Mouse (Mus musculus) right cerebral cortex, adult 18-20 months (tissue): ENCODE results near the gene Sulf2.

Source experiments
- DNase-seq: peaks from one replicate; pipeline ENCODE4 v3.0.0; 2022; ENCODE audit warnings: mixed read lengths

The Sulf2 gene

DNA sequence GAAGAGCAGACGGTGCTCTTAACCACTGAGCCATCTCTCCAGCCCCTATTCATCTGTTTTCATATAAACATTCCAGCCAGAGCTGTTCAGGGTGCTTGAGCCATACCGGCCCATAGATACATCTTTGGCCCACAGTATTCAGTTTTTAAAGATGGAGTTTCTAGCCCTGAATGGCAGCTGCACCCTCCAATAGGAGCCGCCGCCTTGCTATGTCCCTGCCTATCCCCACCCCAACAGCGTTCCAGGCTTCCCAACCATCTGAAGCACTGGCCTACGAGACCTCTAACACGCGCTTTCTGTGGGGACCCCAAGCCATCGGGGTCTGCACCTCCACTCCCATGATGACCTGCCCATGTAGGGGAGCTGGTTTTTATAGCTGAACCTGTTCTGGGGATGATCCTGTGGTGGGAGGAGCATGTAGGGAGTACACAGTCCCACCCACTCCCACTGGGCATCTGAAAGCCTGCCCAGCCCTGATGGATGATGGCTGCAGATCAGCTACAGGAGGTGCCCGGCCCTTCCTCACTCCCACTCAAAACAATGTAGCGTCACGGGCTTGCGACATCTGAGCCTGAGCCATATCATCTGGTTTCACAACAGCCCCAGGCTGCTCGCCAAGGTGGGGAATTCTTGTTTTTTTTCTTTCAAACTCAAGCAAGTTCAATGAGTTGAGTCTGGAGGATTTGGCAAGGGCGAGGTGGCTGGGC, 39.7 kb downstream of the Sulf2 start:
- DNase-seq, result no peak

GRCm38 (mm10) chr2:166112986-166113385, 42.5 kb downstream of the Sulf2 start:
- no peak for DNase-seq

GRCm38 (mm10) chr2:166111831-166112250, 43.6 kb downstream of the Sulf2 start:
- DNase-seq, result no peak

GRCm38 (mm10) chr2:166111238-166111637, 44.2 kb downstream of the Sulf2 start:
- DNase-seq, result no peak

- DNase-seq, result no peak
Measured at GRCm38 (mm10) chr2:166110764-166111163, 44.7 kb downstream of the Sulf2 start.

GRCm38 (mm10) chr2:166108326-166108725, 47.1 kb downstream of the Sulf2 start:
- DNase-seq, result peak; percentile 81

GRCm38 (mm10) chr2:166107911-166108310, 47.6 kb downstream of the Sulf2 start:
- no peak for DNase-seq

GRCm38 (mm10) chr2:166106631-166107030, 48.8 kb downstream of the Sulf2 start:
- DNase-seq, result no peak

DNA sequence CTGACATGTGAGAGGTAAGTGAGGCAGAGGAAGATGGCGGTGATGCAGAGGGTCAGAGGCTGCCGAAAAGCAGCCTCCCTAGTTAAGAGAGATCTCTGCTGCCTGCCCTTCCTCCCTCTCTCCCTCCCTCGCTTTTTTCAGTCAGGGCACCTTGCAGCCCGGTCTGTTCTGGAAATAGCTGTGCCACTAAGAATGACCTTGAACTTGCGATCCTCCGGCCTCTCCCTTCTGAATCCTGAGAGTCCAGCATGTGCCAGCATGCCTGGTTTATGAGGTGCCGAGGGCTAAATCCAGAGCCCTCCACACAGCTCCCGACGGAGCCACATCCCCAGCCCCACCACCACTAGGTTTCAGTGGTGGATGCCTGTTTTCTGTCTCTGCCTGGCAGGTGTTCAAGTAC, 49.6 kb downstream of the Sulf2 start:
- no peak for DNase-seq

GRCm38 (mm10) chr2:166102893-166103292, 52.6 kb downstream of the Sulf2 start:
- DNase-seq, result no peak

DNA sequence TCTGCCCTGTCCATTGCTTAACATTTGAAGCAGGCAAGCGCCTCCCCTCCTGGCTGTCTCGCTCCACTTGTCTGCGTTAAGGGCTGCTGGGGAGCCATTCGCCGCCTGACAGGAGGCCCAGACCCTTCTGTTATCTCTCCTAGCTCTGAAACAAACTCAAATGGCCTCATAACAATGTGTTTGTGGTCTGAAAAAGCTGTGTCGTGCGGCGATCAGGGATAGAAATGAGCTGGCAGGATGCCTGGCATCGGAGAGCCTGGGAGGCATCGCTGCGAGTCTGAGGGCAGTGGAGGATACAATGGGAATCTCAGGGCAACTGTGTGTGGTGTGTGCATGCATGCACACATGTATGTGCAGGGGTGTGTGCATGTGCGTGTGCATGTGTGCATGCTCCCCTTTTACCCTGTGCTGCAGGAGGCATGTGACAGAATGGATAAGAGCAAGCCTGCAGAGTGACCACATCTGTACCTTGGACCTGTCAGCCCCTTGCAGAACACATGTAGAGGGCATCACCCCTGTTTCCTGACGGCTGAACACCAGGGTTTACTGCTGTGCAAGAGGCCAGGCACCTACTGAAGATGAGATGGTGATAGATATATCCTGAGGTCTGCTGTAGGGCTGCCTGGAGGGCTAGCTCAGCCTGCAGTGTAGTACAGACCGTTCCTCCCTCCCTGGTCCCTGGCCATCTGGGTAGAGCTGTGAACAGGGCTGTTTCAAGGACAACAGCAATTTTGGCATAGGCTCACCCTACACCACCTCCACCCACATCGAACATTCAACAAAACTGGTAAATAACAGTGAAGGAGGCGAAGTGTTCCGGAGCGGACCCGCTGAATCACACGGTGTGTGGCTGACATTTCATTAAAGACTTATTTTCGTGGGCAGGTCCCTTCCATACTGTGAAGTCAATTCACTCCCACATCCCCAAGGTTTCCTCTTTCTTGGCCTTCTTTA, 54.9 kb downstream of the Sulf2 start:
- peak; percentile 47 for DNase-seq

DNA sequence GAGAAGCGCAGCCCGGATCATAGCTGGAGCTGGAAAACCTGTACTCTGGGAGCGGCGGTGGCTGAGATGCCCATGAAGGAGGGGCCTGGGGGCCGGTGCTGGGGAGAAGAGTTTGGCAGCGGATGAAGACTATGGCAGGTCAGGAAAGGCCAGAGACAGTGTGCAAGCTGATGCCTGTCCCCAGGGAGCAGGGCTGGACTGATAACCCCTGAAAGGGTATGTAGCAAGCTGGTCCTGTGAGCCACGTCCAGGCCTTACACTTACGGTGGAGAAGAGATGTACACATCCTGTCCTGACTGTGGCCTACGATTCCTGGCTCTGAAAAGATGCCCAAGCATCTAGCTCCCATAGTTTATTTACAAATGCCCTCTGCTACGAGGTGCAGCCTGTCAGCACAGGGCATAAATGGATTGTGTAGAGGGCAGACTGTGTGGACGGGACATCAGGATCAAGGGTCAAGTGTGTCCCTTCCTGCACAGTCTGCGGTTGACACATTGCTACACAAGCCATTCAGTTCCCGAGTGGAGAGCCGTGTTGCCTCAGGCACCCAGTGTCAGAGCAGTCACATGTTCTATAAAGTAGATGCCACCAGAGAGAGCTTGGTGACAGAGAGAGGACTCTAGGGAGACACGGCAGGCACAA, 57.0 kb downstream of the Sulf2 start:
- no peak for DNase-seq

DNA sequence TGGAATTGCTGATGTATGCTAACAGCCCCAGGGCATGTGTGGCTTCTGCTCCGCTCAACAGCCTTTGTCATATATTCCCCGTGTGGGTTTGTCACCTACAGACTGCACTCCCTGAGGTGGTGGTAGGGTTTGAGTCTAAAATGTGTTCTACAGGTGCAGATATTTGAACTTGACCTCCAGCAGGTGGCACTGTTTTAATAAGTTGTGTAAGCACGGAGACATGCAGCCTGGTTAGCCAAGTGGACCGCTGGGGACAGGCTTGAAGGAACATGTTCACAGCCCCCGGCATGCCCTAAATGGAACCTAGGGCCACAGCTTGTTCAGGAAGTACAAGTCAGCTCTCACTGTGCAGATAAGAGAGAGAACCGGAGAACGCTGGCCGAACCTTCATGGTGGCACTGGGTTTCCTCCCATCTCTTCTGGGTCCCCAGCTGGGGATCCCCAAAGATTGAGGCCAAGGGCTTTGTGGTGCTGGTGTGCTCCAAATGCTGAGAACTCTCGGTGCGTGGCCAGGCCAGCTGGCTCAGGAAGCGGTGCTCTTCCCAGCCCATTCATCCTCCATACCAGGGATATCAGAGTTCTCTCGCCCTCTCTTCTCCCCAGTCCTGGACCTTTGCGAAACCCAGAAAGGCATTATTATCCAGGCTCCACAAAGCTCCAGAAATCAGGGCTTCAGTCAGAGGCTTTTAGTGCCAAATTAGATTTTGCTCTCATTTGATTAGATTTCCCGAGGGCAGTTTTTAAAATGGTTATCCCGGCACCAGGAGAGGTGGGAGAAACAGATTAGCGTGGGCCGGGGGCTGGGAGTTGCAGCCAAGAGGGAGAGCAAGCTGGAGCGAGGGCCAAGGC, 57.8 kb downstream of the Sulf2 start:
- no peak for DNase-seq

GRCm38 (mm10) chr2:166096834-166097233, 58.6 kb downstream of the Sulf2 start:
- no peak for DNase-seq

DNA sequence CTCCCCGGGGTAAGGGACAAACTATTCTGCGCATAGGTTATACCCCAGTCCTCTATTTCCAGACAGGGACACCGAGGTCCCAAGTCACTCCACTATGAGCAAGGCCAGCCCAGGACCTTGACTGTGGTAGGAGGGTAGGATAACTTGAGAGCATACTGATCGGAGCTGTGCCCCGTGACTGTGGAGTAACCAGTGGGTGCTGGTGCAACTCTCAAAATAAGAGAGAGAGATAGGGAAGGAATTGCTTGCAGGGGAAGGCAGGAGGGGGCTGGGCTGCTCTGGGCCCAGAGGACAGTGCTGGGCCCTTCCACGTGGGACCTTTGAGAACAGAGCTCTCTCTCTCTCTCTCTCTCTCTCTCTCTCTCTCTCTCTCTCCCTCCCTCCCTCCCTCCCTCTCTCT, 59.2 kb downstream of the Sulf2 start:
- DNase-seq, result no peak

DNA sequence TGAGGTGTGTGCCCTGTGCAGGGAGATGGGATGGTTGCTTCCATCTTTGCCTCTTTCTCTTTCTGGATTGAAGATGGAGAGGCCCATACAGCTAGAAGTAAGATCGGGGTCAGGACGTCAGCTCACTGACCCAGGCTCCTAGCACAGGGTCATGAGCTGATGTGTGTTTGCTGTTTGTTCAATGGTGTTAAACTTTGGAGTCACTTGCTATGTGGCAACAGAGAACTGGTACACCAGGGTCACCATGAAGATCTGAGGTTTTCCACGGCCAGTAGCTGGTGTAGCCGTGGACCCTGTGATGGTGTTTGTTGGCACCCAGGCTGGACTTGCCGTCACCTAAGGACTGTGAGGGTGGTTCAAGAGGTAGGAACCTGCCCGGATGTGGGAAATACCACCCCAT, 63.1 kb downstream of the Sulf2 start:
- no peak for DNase-seq

GRCm38 (mm10) chr2:166091599-166091998, 63.9 kb downstream of the Sulf2 start:
- DNase-seq, result no peak

DNA sequence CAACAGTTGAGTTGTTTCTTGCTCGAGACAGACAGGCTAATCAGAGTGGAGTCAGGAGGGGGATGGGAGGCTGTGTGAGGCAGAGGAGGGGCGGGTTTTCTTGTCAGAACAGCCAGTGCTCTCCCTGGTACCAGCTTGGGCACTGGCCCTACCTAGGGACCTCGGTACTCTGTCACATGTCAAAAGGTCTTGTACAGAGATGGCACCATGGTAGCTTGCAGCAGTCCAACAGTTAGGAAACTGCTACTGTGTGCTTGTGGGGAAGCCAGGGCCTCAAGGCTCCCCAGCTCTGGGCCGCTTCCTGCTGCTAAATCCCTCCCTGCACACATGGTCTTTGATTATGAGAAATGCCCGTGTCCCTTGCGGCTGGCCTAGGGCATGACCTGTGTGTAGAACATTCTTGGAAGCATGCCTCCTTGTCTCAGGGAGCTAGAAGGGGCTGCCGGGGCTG, 65.3 kb downstream of the Sulf2 start:
- DNase-seq, result no peak

- DNase-seq, result no peak
Measured at GRCm38 (mm10) chr2:166088991-166089390, 66.5 kb downstream of the Sulf2 start.

GRCm38 (mm10) chr2:166086457-166087233, 68.8 kb downstream of the Sulf2 start:
- DNase-seq, result no peak

GRCm38 (mm10) chr2:166085780-166086179, 69.7 kb downstream of the Sulf2 start:
- no peak for DNase-seq

DNA sequence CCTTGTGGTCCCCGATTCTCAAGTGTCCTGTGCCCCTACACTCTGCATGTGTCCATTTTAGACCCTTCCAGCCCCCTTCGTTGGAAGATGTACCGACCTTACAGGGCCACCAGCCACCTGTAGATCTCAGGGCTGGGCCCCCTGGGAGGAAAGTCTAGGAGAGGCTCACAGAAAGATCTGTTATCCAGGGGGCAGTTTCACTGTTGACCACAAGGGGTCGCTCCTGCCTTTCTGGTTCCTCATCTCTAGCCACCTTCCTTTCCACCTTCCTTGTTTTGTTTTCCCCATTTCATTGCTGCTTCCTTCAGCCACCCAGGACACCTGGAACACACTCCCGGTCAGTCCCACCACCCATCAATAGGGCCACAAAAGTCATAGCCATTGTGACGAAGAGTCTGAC, 70.5 kb downstream of the Sulf2 start:
- peak; percentile 51 for DNase-seq
